Mouse (Mus musculus) G1E (cell line): ENCODE data around the gene Dnttip2. TPM values are rescaled to one million over a fixed set of nuclear protein-coding genes. Genes with fewer than 3 reads are reported as not detected.

Source experiments
- ATAC-seq: 2 replicates; pipeline ENCODE4 v1.8.0; 2016; ENCODE audit warnings: mild to moderate bottlenecking; ENCODE audit not compliant: insufficient number of reproducible peaks, poor library complexity, low FRiP score, severe bottlenecking; ENCODE audit errors: extremely low read depth
- DNase-seq: peaks from one replicate; pipeline ENCODE4 v3.0.0; 2012; ENCODE audit warnings: low spot score
- H3K27me3 ChIP-seq: 2 replicates; pipeline ENCODE4 v1.6.1; 2012; ENCODE audit warnings: mild to moderate bottlenecking, low read length, inconsistent platforms; ENCODE audit not compliant: insufficient read depth
- H3K36me3 ChIP-seq: replicated peaks from 2 replicates; pipeline ENCODE3; 2012; ENCODE audit warnings: mild to moderate bottlenecking, inconsistent platforms
- H3K4me1 ChIP-seq: 2 replicates; pipeline ENCODE4 v1.6.1; 2012; ENCODE audit warnings: low read depth, low read length, inconsistent platforms, mixed read lengths; ENCODE audit not compliant: insufficient read depth
- H3K4me3 ChIP-seq: 2 replicates; pipeline ENCODE4 v1.5.1; 2012; ENCODE audit warnings: low read depth, mild to moderate bottlenecking, inconsistent platforms, low read length, moderate library complexity, mixed read lengths
- H3K9me3 ChIP-seq: replicated peaks from 2 replicates; pipeline ENCODE4 v1.6.1; 2012; ENCODE audit warnings: inconsistent platforms
- CTCF ChIP-seq: IDR thresholded peaks from 2 replicates; pipeline ENCODE4 v1.5.1; 2012; ENCODE audit warnings: low read depth, low read length, inconsistent platforms, mixed read lengths
- GATA1 ChIP-seq: IDR thresholded peaks from 2 replicates; pipeline ENCODE4 v1.6.1; 2012; ENCODE audit warnings: borderline replicate concordance, low read length, inconsistent platforms, mixed read lengths
- GATA2 ChIP-seq: IDR thresholded peaks from 2 replicates; pipeline ENCODE4 v1.6.1; 2012; ENCODE audit warnings: low read depth, low read length, inconsistent platforms, borderline replicate concordance
- POLR2AphosphoS5 ChIP-seq: IDR thresholded peaks from 2 replicates; pipeline ENCODE4 v1.6.1; 2012; ENCODE audit warnings: low read depth, low read length, inconsistent platforms; ENCODE audit not compliant: insufficient replicate concordance
- TAL1 ChIP-seq: conservative IDR thresholded peaks from 2 replicates; pipeline ENCODE4 v1.6.1; 2012; ENCODE audit warnings: low read depth, low read length, inconsistent platforms, mixed read lengths
- polyA plus RNA-seq: library from polyadenylated mRNA; stranded (reverse); fragments of >175 nt; gene quantifications from 2 replicates; pipeline ENCODE4 v1.2.3, GENCODE M21; 2012
- total RNA-seq, 2 experiments: library from RNA; stranded (forward) in 1 of 2; stranded (reverse) in 1 of 2; fragments of 200-1000 nt in 1 of 2; fragments of >200 nt in 1 of 2; fragmentation: Nextera tagmentation in 1 of 2; gene quantifications; 2 replicates each; pipeline ENCODE4 v1.2.3; 2014 to 2017

Dnttip2 gene
- total and polyA plus RNA-seq, 3 experiments = 16.7 to 158 (median 138) TPM

DNA sequence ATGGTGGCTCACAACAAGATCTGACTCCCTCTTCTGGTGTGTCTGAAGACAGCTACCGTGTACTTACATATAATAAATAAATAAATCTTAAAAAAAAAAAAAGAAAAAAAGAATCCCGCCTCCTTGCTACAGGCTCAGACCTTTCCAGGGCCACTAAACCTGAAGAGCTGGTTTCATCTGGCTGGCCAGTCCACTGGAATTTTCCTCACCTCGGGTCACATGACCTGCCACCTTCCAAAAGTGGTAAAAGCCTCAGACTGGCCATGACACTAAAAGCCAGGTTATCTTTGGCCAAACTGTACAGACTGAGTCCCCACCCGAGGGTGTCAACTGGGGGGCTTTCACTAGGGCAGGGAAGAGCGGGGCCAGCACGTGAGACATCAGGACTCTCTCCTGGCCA is 49.7 kb downstream of the Dnttip2 start:
- Histone ChIP-seq H3K36me3 (no peaks in the 10 kb centered on the region), H3K4me3 (no peak overlapping the region), H3K9me3 (no peaks in the 10 kb centered on the region), H3K4me1 (no peaks in the 10 kb centered on the region; the same call in 1 of the 2 replicates), H3K27me3 (no peaks in the 10 kb centered on the region)
- no peak for TF ChIP-seq TAL1
- TF ChIP-seq GATA2 = no peak
- no peak for TF ChIP-seq GATA1
- TF ChIP-seq POLR2AphosphoS5 = no peak
- no peak for TF ChIP-seq CTCF
- ATAC-seq = no peak
- no peak for DNase-seq

DNA sequence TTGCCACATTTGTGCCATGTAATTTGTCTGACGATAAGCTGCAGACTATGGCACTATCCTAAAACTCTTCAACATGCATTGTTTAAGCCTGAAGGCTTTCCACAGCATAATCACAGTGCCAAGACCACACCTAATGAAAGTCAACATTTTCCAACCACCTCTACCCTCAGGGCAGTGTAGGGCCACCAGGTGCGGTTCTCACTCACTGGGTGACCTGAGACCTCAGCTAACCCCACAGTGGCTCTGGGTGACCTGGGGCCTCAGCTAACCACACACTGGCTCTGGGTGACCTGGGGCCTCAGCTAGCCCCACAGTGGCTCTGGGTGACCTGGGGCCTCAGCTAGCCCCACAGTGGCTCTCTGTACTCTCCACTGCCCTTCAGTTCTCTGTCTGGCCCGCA is 50.3 kb downstream of the Dnttip2 start:
- ATAC-seq = no peak
- no peak for DNase-seq

DNA sequence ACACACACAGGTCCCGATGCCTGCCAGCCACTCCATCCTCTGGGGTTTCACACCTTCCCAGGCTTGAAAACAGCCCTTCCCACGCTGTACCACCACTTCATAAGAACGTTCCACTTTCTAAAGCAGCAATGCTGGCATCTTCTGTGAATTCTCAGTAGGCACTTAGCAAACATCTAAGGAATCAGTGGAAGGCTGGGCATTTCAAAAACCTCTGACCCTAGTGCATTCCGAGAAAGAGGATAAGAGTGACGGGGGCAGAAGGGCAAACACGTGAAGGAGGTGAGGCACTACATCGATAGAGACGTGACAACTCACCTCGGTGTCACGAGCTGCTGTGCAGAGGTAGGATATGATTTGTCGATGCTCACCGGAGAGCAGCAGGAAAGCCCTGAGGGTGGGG is 56.3 kb downstream of the Dnttip2 start:
- ATAC-seq (no peak), DNase-seq (no peak)
- Histone ChIP-seq H3K4me3 (no peak overlapping the region), H3K36me3 (no peaks in the 10 kb centered on the region), H3K9me3 (no peaks in the 10 kb centered on the region), H3K4me1 (no peaks in the 10 kb centered on the region), H3K27me3 (no peaks in the 10 kb centered on the region)
- TF ChIP-seq POLR2AphosphoS5 (no peak), GATA1 (no peak), TAL1 (no peak), GATA2 (no peak), CTCF (no peak)

More for the DNA sequence above, 50.3 kb downstream of the Dnttip2 start:
- H3K9me3 ChIP-seq = no peaks in the 10 kb centered on the region
- H3K4me3 ChIP-seq = no peak overlapping the region
- H3K27me3 ChIP-seq = no peaks in the 10 kb centered on the region
- no peaks in the 10 kb centered on the region; the same call in 1 of the 2 replicates for H3K4me1 ChIP-seq
- TF ChIP-seq GATA2 (no peak), CTCF (no peak), POLR2AphosphoS5 (no peak)
- H3K36me3 ChIP-seq = no peaks in the 10 kb centered on the region

DNA sequence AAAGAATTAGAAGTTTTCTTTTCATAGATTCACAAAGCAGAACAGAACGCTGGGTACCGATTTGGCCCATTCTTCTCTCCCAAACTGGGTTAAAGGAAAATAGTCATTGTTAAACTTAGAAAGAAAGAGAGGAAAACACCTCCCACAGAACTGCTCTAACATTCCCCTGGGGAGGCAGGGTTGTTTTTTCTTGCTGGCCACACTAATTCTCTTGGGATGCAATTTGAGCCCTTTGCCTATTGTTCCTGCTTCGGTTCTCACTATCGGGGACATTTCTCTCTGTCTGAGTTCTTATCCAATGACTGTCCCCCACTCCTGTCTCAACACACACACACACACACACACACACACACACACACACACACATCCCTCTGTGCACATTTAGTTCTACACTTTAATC is 59.3 kb downstream of the Dnttip2 start:
- no peaks in the 10 kb centered on the region for H3K36me3 ChIP-seq
- no peaks in the 10 kb centered on the region for H3K9me3 ChIP-seq
- DNase-seq = no peak
- no peaks in the 10 kb centered on the region for H3K4me1 ChIP-seq
- no peak for ATAC-seq
- TF ChIP-seq GATA2 (no peak), CTCF (no peak), GATA1 (no peak), TAL1 (no peak), POLR2AphosphoS5 (no peak)
- no peak overlapping the region for H3K4me3 ChIP-seq
- H3K27me3 ChIP-seq = no peaks in the 10 kb centered on the region

DNA sequence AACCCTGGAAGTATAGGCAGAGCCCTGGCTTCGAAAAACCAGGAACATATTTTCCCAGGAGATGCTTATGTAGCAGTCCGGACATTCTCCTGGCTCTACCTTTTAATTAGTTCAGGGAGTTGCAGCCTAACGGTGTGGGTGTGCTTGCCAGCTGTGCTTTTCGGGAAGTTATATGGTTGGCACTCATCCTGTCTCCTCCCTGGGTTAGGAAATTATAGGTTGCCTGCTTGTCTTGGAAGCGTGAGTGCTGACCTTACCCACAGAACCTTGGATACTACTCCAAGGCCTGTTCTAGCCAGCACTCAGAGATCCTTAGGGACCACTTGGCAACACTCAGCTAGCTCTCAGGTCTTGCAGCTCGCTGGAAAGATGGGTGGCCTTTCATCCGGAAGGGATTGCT is 59.7 kb downstream of the Dnttip2 start:
- Histone ChIP-seq H3K4me1 (no peaks in the 10 kb centered on the region), H3K27me3 (no peaks in the 10 kb centered on the region), H3K9me3 (no peaks in the 10 kb centered on the region), H3K36me3 (no peaks in the 10 kb centered on the region), H3K4me3 (no peak overlapping the region)
- ATAC-seq (no peak), DNase-seq (no peak)
- TF ChIP-seq GATA2 (no peak), POLR2AphosphoS5 (no peak), TAL1 (no peak), CTCF (no peak), GATA1 (no peak)

DNA sequence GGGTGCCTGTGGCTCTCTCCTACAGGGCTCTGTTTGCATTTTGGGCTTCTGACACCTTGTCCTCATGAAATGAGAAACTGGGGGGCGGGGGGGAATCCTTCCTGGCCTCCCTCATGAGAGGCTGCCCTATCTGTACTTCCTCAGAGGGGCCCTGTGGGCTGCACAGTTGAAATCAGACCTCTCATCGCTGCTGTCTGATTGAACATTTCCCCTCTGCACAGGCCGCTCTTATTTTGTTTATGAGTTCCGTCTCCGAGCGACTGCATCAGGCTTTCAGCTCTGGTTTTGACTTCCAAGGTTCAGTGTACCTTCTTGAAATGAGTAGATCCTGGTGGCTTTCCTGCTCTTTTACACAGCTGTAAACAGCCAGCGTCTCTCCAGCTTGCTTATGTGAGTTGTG is 60.2 kb downstream of the Dnttip2 start:
- DNase-seq (no peak), ATAC-seq (no peak)
- Histone ChIP-seq H3K4me3 (no peak overlapping the region), H3K36me3 (no peaks in the 10 kb centered on the region), H3K9me3 (no peaks in the 10 kb centered on the region), H3K4me1 (no peaks in the 10 kb centered on the region), H3K27me3 (no peaks in the 10 kb centered on the region)
- TF ChIP-seq GATA1 (no peak), TAL1 (no peak), POLR2AphosphoS5 (no peak), GATA2 (no peak), CTCF (no peak)

Other genes with a start within 250 kb of the Dnttip2 start
- 4.0 and 4.5 TPM in 2 replicates for gene Abca4, start 229.9 kb upstream of the Dnttip2 start, total RNA-seq (2014; fragmentation: Nextera tagmentation)
- 0.58 and 1.7 TPM in 2 replicates for gene Abca4, start 229.9 kb upstream of the Dnttip2 start, total RNA-seq (2017)
- 1.2 and 1.8 TPM in 2 replicates for gene Abca4, start 229.9 kb upstream of the Dnttip2 start, polyA plus RNA-seq
- 294 and 394 TPM in 2 replicates for gene Gclm, start 28.8 kb upstream of the Dnttip2 start, total RNA-seq (2014; fragmentation: Nextera tagmentation)
- gene Gclm, start 28.8 kb upstream of the Dnttip2 start, total RNA-seq (2017) = 115 and 121 TPM in 2 replicates
- 491 and 677 TPM in 2 replicates for gene Gclm, start 28.8 kb upstream of the Dnttip2 start, polyA plus RNA-seq
- not detected in 2 replicates for gene Bcar3, start 19.7 kb downstream of the Dnttip2 start, total RNA-seq (2014; fragmentation: Nextera tagmentation)
- gene Bcar3, start 19.7 kb downstream of the Dnttip2 start, total RNA-seq (2017) = 0.27 TPM in 1 of 2 replicates, not detected in the other
- gene Bcar3, start 19.7 kb downstream of the Dnttip2 start, polyA plus RNA-seq = not detected in 2 replicates